Mouse (Mus musculus): ENCODE results near the gene Ina.

GRCm38 (mm10) chr19:47057684-47058083 lies 43.2 kb downstream of the Ina start:
- TF ChIP-seq EP300 (IDR thresholded peaks at IDR 0.05; ENCODE audit: low read depth) (no peak), CTCF (IDR thresholded peaks at IDR 0.05; ENCODE audit: low read depth) (no peak)

Measured in liver, postnatal 0 days (tissue).